ENCODE assay signal across 15 mouse cellular contexts in genomic region chr3:55214413-55214812, GRCm38 (mm10). TPM values are rescaled to one million over a fixed set of nuclear protein-coding genes. Genes with fewer than 3 reads are reported as not detected.
DNase-seq lines count a peak whose midpoint lies in the region; ATAC-seq and TF ChIP-seq lines count a peak whose summit lies in the region.
"Had no signal": no experiment of that assay in that cellular context is flagged by ENCODE, and none has a peak within 500 bp of the region (broad histone marks: within the 10 kb centered on the region; RNA-seq: fewer than 3 reads in every experiment).

No protein-coding gene starts in this region.

- peaks cover 12% of the 10 kb centered on the region for H3K4me1 ChIP-seq in hindbrain, embryonic 13.5 days (replicated peaks)
- no peaks in the 10 kb centered on the region for H3K4me1 ChIP-seq in hindbrain, embryonic 11.5 days (replicated peaks; ENCODE audit: control insufficient read depth, insufficient read depth, low read length)
- peaks cover 7% of the 10 kb centered on the region; the same call in 1 of the 2 replicates for H3K4me1 ChIP-seq in hindbrain, postnatal 0 days (ENCODE audit: insufficient read depth, low read length)

- no peak for TF ChIP-seq CTCF in brain, embryonic 14.5 days (IDR thresholded peaks at IDR 0.05; ENCODE audit: borderline replicate concordance, extremely low read depth, insufficient read depth, insufficient read length)
- no peak for TF ChIP-seq CTCF in hindbrain, postnatal 0 days (IDR thresholded peaks at IDR 0.05; ENCODE audit: low read depth)

- no peak overlapping the region for H3K4me3 ChIP-seq in hindbrain, embryonic 13.5 days
- H3K4me3 ChIP-seq in hindbrain, embryonic 11.5 days (ENCODE audit: low read depth, low read length): no peak overlapping the region
- H3K4me3 ChIP-seq in hindbrain, postnatal 0 days (ENCODE audit: low read length): no peak overlapping the region
- H3K4me3 ChIP-seq: heart, embryonic 12.5 days; lung, embryonic 15.5 days had no signal

- H3K4me2 ChIP-seq in hindbrain, embryonic 13.5 days: no peak overlapping the region
- H3K4me2 ChIP-seq in hindbrain, embryonic 11.5 days (replicated peaks; ENCODE audit: low read depth, low read length): no peak overlapping the region
- H3K4me2 ChIP-seq in hindbrain, postnatal 0 days (ENCODE audit: low read depth, low read length): no peak overlapping the region
- H3K4me2 ChIP-seq: heart, embryonic 12.5 days; lung, embryonic 15.5 days had no signal

- H3K27ac ChIP-seq in hindbrain, embryonic 13.5 days: peak overlapping the region; percentile 66; the same call in 1 of the 2 replicates
- H3K27ac ChIP-seq in hindbrain, embryonic 11.5 days (ENCODE audit: low read depth, low read length): no peak overlapping the region
- H3K27ac ChIP-seq in hindbrain, postnatal 0 days: no peak overlapping the region
- H3K27ac ChIP-seq: lung, embryonic 15.5 days had no signal

- H3K36me3 ChIP-seq in hindbrain, embryonic 13.5 days: no peaks in the 10 kb centered on the region
- no peaks in the 10 kb centered on the region for H3K36me3 ChIP-seq in hindbrain, embryonic 11.5 days (ENCODE audit: control insufficient read depth, insufficient read depth, low read length)
- no peaks in the 10 kb centered on the region for H3K36me3 ChIP-seq in hindbrain, postnatal 0 days (ENCODE audit: insufficient read depth, low read length)
- H3K36me3 ChIP-seq: heart, embryonic 12.5 days; lung, embryonic 15.5 days had no signal

- WGBS in hindbrain, embryonic 13.5 days: 65% methylated on average over 6 of the region's 6 CpGs
- 80% methylated on average over 6 of the region's 6 CpGs for WGBS in hindbrain, embryonic 11.5 days
- WGBS in hindbrain, postnatal 0 days: 43% methylated on average over 6 of the region's 6 CpGs

- H3K9me3 ChIP-seq in hindbrain, embryonic 13.5 days: no peaks in the 10 kb centered on the region
- H3K9me3 ChIP-seq in hindbrain, embryonic 11.5 days (ENCODE audit: control insufficient read depth, low read length): no peaks in the 10 kb centered on the region
- H3K9me3 ChIP-seq in hindbrain, postnatal 0 days (ENCODE audit: low read length): no peaks in the 10 kb centered on the region
- H3K9me3 ChIP-seq: heart, embryonic 12.5 days; lung, embryonic 15.5 days had no signal

- no peak for TF ChIP-seq POLR2A in brain, embryonic 14.5 days (IDR thresholded peaks at IDR 0.05; ENCODE audit: borderline replicate concordance, extremely low read depth, insufficient read depth, insufficient read length, poor library complexity, severe bottlenecking)

- no peaks in the 10 kb centered on the region for H3K27me3 ChIP-seq in hindbrain, embryonic 13.5 days
- H3K27me3 ChIP-seq in hindbrain, embryonic 11.5 days (ENCODE audit: control insufficient read depth, insufficient read depth, low read length): no peaks in the 10 kb centered on the region
- H3K27me3 ChIP-seq in hindbrain, postnatal 0 days (ENCODE audit: insufficient read depth, low read length): no peaks in the 10 kb centered on the region
- H3K27me3 ChIP-seq: CH12.LX; heart, embryonic 12.5 days; lung, embryonic 15.5 days had no signal

- ATAC-seq in hindbrain, embryonic 13.5 days (ENCODE audit: low FRiP score): peak; percentile 66; the same call in 1 of the 2 replicates
- no peak for ATAC-seq in hindbrain, embryonic 11.5 days (ENCODE audit: low FRiP score)
- ATAC-seq in hindbrain, postnatal 0 days: peak; percentile 59; the same call in 1 of the 2 replicates

- no peak overlapping the region for H3K9ac ChIP-seq in hindbrain, embryonic 13.5 days
- H3K9ac ChIP-seq in hindbrain, embryonic 11.5 days (ENCODE audit: low read depth, low read length): no peak overlapping the region
- no peak overlapping the region for H3K9ac ChIP-seq in hindbrain, postnatal 0 days (replicated peaks; ENCODE audit: low read length)
- H3K9ac ChIP-seq: heart, embryonic 12.5 days; lung, embryonic 15.5 days had no signal

- no peak for DNase-seq in hindbrain, embryonic 11.5 days (ENCODE audit: low spot score)
- DNase-seq in MN1 (ENCODE audit: low spot score) (peak; percentile 34), adipocyte (ENCODE audit: low spot score) (no peak)
- DNase-seq in brain, embryonic 14.5 days (ENCODE audit: low read depth): peak; percentile 90
- peak; percentile 67 for DNase-seq in hindbrain, postnatal 0 days (ENCODE audit: low spot score)
- DNase-seq in ovary, postnatal 14 days (ENCODE audit: low spot score): no peak
- DNase-seq: cerebellum, adult 2 months; kidney, adult 2 months had no signal

RNA-seq across cellular contexts. Expression of gene Dclk1, which starts 27.8 kb away (rescaled TPM):
- 236 and 257 TPM in 2 replicates for polyA plus RNA-seq in hindbrain, embryonic 13.5 days (2015; fragmentation: Nextera tagmentation; extraction: Ambion mirVana)
- polyA plus RNA-seq in hindbrain, embryonic 11.5 days (2014; fragmentation: Nextera tagmentation; extraction: Ambion mirVana): 76.6 and 94.8 TPM in 2 replicates
- polyA plus RNA-seq in brain, embryonic 14.5 days (2012; rRNA removed): 114 and 175 TPM in 2 replicates
- total RNA-seq in hindbrain, postnatal 0 days (2014; rRNA removed): 213 and 250 TPM in 2 replicates
- polyA plus RNA-seq in hindbrain, postnatal 0 days (2015; fragmentation: Nextera tagmentation; extraction: Ambion mirVana): 196 and 214 TPM in 2 replicates
- total RNA-seq: CH12.LX had no signal

RNA-seq across cellular contexts. Expression of gene Sohlh2, which starts 32.6 kb away (rescaled TPM):
- polyA plus RNA-seq in hindbrain, embryonic 13.5 days (2015; fragmentation: Nextera tagmentation; extraction: Ambion mirVana): not detected in 2 replicates
- polyA plus RNA-seq in hindbrain, embryonic 11.5 days (2014; fragmentation: Nextera tagmentation; extraction: Ambion mirVana): not detected in 2 replicates
- polyA plus RNA-seq in brain, embryonic 14.5 days (2012; rRNA removed): 0.04 TPM in 1 of 2 replicates, not detected in the other
- total RNA-seq in hindbrain, postnatal 0 days (2014; rRNA removed): not detected in 2 replicates
- polyA plus RNA-seq in hindbrain, postnatal 0 days (2015; fragmentation: Nextera tagmentation; extraction: Ambion mirVana): 0.08 TPM in 2 replicates
- total RNA-seq: CH12.LX; layer of hippocampus, adult 8-10 months had no signal
- polyA plus RNA-seq: cerebellum, adult 2 months; embryonic facial prominence, embryonic 11.5 days; kidney, adult 2 months; limb, embryonic 11.5 days had no signal

Comparison
In these comparisons a context has a peak if more than half of its experiments do, and no peak if none do; other contexts are left out.
1. DNase-seq: peak in MN1 (single experiment), brain, embryonic 14.5 days (single experiment) and hindbrain, postnatal 0 days (single experiment); none in hindbrain, embryonic 11.5 days (single experiment), ovary, postnatal 14 days (single experiment) and adipocyte (single experiment).